Mouse (Mus musculus) small intestine, adult 2 months (tissue): ENCODE data around the gene Eif4a1. TPM values are rescaled to one million over a fixed set of nuclear protein-coding genes. Genes with fewer than 3 reads are reported as not detected.

Experiments used
- H3K27ac ChIP-seq: fragments of 200-500 bp; 2 replicates; pipeline ENCODE4 v1.5.1; 2012; ENCODE audit warnings: low read depth, low read length, control low read depth, inconsistent platforms; ENCODE audit not compliant: insufficient read depth
- H3K27me3 ChIP-seq: fragments of 200-500 bp; 2 replicates; pipeline ENCODE4 v1.6.1; 2012; ENCODE audit warnings: mild to moderate bottlenecking, moderate library complexity, low read length, inconsistent platforms; ENCODE audit not compliant: control insufficient read depth, insufficient read depth
- H3K36me3 ChIP-seq: fragments of 200-500 bp; 2 replicates; pipeline ENCODE4 v1.6.1; 2012; ENCODE audit warnings: mild to moderate bottlenecking, low read length, control low read depth, inconsistent platforms; ENCODE audit not compliant: control insufficient read depth, insufficient read depth
- H3K4me1 ChIP-seq: fragments of 200-500 bp; 2 replicates; pipeline ENCODE4 v1.6.1; 2012; ENCODE audit warnings: low read length, inconsistent platforms, mixed read lengths; ENCODE audit not compliant: control insufficient read depth, insufficient read depth, insufficient read length
- H3K4me3 ChIP-seq: fragments of 200-500 bp; 2 replicates; pipeline ENCODE4 v1.5.1; 2012; ENCODE audit warnings: low read depth, mild to moderate bottlenecking, control low read depth, inconsistent platforms, low read length, moderate library complexity
- CTCF ChIP-seq: fragments of 200-500 bp; IDR thresholded peaks from 2 replicates; pipeline ENCODE4 v1.5.1; 2012; ENCODE audit warnings: low read depth, mild to moderate bottlenecking, control low read depth, inconsistent platforms, low read length, moderate library complexity, mixed read lengths; ENCODE audit not compliant: insufficient replicate concordance, insufficient read length; ENCODE audit errors: extremely low read depth
- POLR2A ChIP-seq: fragments of 200-500 bp; IDR thresholded peaks from 2 replicates; pipeline ENCODE4 v1.6.1; 2012; ENCODE audit warnings: low read depth, mild to moderate bottlenecking, control low read depth, inconsistent platforms, low read length, moderate library complexity
- WGBS: fragments of 180-500 bp; shearing (Covaris S2); methylation state at CpG from one replicate; pipeline ENCODE4 v1.1.7; 2018; 5-methylcytosine and 5-hydroxymethylcytosine counted together
- polyA plus RNA-seq: library from polyadenylated mRNA; depleted of rRNA; stranded (reverse); fragments of >200 nt; gene quantifications from 2 replicates; pipeline ENCODE4 v1.2.3, GENCODE M21; 2012; rRNA removed

Eif4a1 gene
- 92.1 and 134 TPM in 2 replicates for polyA plus RNA-seq

GRCm38 (mm10) chr11:69672211-69672706 lies at the start of gene Eif4a1:
TSS of gene Eif4a1 (minus strand) at chr11:69672423.
- peak within 1 kb of the TSS; percentile 87 for H3K4me3 ChIP-seq

DNA sequence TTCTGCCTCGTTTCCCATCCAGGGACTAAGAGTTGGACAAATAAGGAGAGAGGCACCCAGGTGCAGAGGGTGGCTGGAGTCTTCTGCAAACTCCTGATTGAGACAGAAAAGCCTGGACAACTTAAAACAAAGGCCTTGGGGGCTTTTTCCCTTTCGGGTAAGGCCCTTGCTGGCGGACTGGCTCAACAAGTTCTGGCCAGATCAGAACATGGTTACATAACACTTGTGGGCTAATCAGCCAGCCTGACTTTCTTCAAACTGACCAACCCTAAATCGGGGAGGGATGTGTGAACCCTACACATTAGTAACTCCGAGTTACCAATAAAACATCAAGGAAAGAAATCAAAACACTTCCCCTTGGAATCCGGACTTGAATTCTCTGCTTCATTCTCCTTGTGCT lies 48.6 kb upstream of the Eif4a1 start:
- 75% methylated on average over 6 of the region's 6 CpGs for WGBS
- no peak for TF ChIP-seq POLR2A
- TF ChIP-seq CTCF = no peak
- H3K27me3 ChIP-seq = no peaks in the 10 kb centered on the region
- no peaks in the 10 kb centered on the region for H3K36me3 ChIP-seq
- peaks cover 5% of the 10 kb centered on the region; the same call in 1 of the 2 replicates for H3K4me1 ChIP-seq
- H3K27ac ChIP-seq = no peak overlapping the region
- no peak overlapping the region for H3K4me3 ChIP-seq

More at GRCm38 (mm10) chr11:69672211-69672706, at the start of gene Eif4a1:
- H3K36me3 ChIP-seq = peaks cover 53% of the 10 kb centered on the region
- H3K27me3 ChIP-seq = no peaks in the 10 kb centered on the region
- TF ChIP-seq CTCF (0 out of 2 replicates have a peak, but pooled peaks have one; percentile 23), POLR2A (peak; percentile 95)
- H3K4me1 ChIP-seq = no peaks in the 10 kb centered on the region; the same call in 1 of the 2 replicates
- WGBS = 0% methylated on average over 36 of the region's 36 CpGs
- peak within 1 kb of the TSS; percentile 88 for H3K27ac ChIP-seq

GRCm38 (mm10) chr11:69719423-69719822 lies 47.2 kb upstream of the Eif4a1 start:
- Histone ChIP-seq H3K27ac (no peak overlapping the region), H3K4me3 (no peak overlapping the region), H3K27me3 (no peaks in the 10 kb centered on the region), H3K4me1 (peaks cover 5% of the 10 kb centered on the region; the same call in 1 of the 2 replicates), H3K36me3 (no peaks in the 10 kb centered on the region)
- TF ChIP-seq POLR2A (no peak), CTCF (no peak; the same call in 1 of the 2 replicates)
- WGBS = 79% methylated on average over 6 of the region's 6 CpGs

GRCm38 (mm10) chr11:69718661-69719060 lies 46.4 kb upstream of the Eif4a1 start:
- WGBS = 18% methylated on average over 15 of the region's 15 CpGs
- Histone ChIP-seq H3K4me1 (peaks cover 5% of the 10 kb centered on the region; the same call in 1 of the 2 replicates), H3K36me3 (no peaks in the 10 kb centered on the region), H3K27ac (no peak overlapping the region; the same call in 1 of the 2 replicates), H3K4me3 (no peak overlapping the region), H3K27me3 (no peaks in the 10 kb centered on the region)
- TF ChIP-seq CTCF = no peak
- TF ChIP-seq POLR2A = no peak

DNA sequence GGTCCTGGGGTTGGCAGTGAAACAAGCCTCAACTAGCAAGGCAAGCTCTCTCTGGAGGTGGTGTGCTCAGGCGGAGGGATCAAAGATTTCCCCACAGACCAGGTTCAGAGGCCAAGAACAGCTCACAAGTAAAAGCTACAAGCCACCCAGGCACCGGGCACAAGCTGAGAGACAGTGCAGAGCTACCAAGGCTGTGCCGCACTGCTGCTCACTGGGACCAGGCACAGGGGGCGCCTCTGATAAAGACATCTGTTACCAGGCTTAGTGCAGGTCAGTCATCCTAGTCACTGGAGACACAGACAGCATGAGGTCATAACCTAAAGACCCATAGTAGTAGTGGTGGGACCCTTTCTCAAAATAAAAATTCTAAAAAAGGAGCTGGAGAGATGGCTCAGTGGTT lies 44.7 kb upstream of the Eif4a1 start:
- Histone ChIP-seq H3K27ac (no peak overlapping the region), H3K4me1 (peaks cover 5% of the 10 kb centered on the region; the same call in 1 of the 2 replicates), H3K27me3 (no peaks in the 10 kb centered on the region), H3K4me3 (no peak overlapping the region), H3K36me3 (no peaks in the 10 kb centered on the region)
- WGBS = 71% methylated on average over 4 of the region's 4 CpGs
- TF ChIP-seq POLR2A = no peak
- TF ChIP-seq CTCF = no peak

- Histone ChIP-seq H3K4me1 (peaks cover 5% of the 10 kb centered on the region; the same call in 1 of the 2 replicates), H3K4me3 (no peak overlapping the region), H3K27ac (no peak overlapping the region), H3K36me3 (no peaks in the 10 kb centered on the region), H3K27me3 (no peaks in the 10 kb centered on the region)
- 21% methylated on average over 5 of the region's 5 CpGs for WGBS
- TF ChIP-seq CTCF (no peak), POLR2A (no peak)
These were observed 43.7 kb upstream of the Eif4a1 start for GRCm38 (mm10) chr11:69715929-69716328.

- no peaks in the 10 kb centered on the region for H3K36me3 ChIP-seq
- H3K4me1 ChIP-seq = peaks cover 5% of the 10 kb centered on the region; the same call in 1 of the 2 replicates
- H3K4me3 ChIP-seq = no peak overlapping the region
- H3K27ac ChIP-seq = no peak overlapping the region
- TF ChIP-seq POLR2A = no peak
- TF ChIP-seq CTCF = peak; percentile 55; the same call in 1 of the 2 replicates
- WGBS = 70% methylated on average over 9 of the region's 9 CpGs
- H3K27me3 ChIP-seq = no peaks in the 10 kb centered on the region
These were observed 43.3 kb upstream of the Eif4a1 start for GRCm38 (mm10) chr11:69715482-69715881.
